Mouse (Mus musculus) lung, embryonic 14.5 days (tissue): ENCODE data around the gene Wnt16. TPM values are rescaled to one million over a fixed set of nuclear protein-coding genes. Genes with fewer than 3 reads are reported as not detected.
"Not testable (repeated sequence)": the region's sequence is repeated elsewhere in the genome, so short reads cannot be mapped to it uniquely, and the experiment has no call there.

ENCODE experiments used
- ATAC-seq: fragments of 200-750 bp; cut with Nextera tagmentation; 2 replicates; pipeline ENCODE4 v1.8.0; 2017; ENCODE audit warnings: mild to moderate bottlenecking, moderate TSS enrichment, moderate library complexity; ENCODE audit not compliant: insufficient read depth
- DNase-seq: peaks from one replicate; pipeline ENCODE4 v3.0.0-alpha.2; 2015
- H3K27ac ChIP-seq: fragments of 300-500 bp; sonication (generic); 2 replicates; pipeline ENCODE4 v1.5.1; 2014; ENCODE audit warnings: low read depth, mild to moderate bottlenecking, moderate library complexity
- H3K27me3 ChIP-seq: fragments of 300-500 bp; sonication (generic); 2 replicates; pipeline ENCODE4 v1.6.1; 2014; ENCODE audit warnings: low read length, control low read depth; ENCODE audit not compliant: insufficient read depth
- H3K36me3 ChIP-seq: fragments of 300-500 bp; sonication (generic); 2 replicates; pipeline ENCODE4 v1.6.1; 2014; ENCODE audit warnings: control low read depth; ENCODE audit not compliant: insufficient read depth
- H3K4me1 ChIP-seq: fragments of 300-500 bp; sonication (generic); 2 replicates; pipeline ENCODE4 v1.6.1; 2014; ENCODE audit warnings: antibody characterized with exemption, control low read depth; ENCODE audit not compliant: insufficient read depth
- H3K4me2 ChIP-seq: fragments of 300-500 bp; sonication (generic); 2 replicates; pipeline ENCODE4 v1.6.1; 2014; ENCODE audit warnings: mild to moderate bottlenecking
- H3K4me3 ChIP-seq: fragments of 300-500 bp; sonication (generic); 2 replicates; pipeline ENCODE4 v1.5.1; 2014; ENCODE audit warnings: low read depth, low read length
- H3K9ac ChIP-seq: fragments of 300-500 bp; sonication (generic); 2 replicates; pipeline ENCODE4 v1.6.1; 2014
- H3K9me3 ChIP-seq: fragments of 300-500 bp; sonication (generic); 2 replicates; pipeline ENCODE4 v1.6.1; 2016; ENCODE audit warnings: low read depth, low read length, control low read depth
- CTCF ChIP-seq: IDR thresholded peaks from 2 replicates; pipeline ENCODE4 v1.5.1; 2016; ENCODE audit warnings: antibody characterized with exemption, low read depth
- WGBS: fragments of 180-500 bp; shearing (Covaris S2); extraction: QIAGEN DNeasy Blood & Tissue Kit; methylation state at CpG from one replicate; pipeline ENCODE4 v1.1.7; 2014; 5-methylcytosine and 5-hydroxymethylcytosine counted together
- polyA plus RNA-seq: library from polyadenylated mRNA; unstranded; fragments of >200 nt; fragmentation: Nextera tagmentation; extraction: Ambion mirVana; gene quantifications from 2 replicates; pipeline ENCODE4 v1.2.1, GENCODE M21; 2014

Gene Wnt16
- 0.11 TPM in 1 of 2 replicates, not detected in the other for polyA plus RNA-seq

DNA sequence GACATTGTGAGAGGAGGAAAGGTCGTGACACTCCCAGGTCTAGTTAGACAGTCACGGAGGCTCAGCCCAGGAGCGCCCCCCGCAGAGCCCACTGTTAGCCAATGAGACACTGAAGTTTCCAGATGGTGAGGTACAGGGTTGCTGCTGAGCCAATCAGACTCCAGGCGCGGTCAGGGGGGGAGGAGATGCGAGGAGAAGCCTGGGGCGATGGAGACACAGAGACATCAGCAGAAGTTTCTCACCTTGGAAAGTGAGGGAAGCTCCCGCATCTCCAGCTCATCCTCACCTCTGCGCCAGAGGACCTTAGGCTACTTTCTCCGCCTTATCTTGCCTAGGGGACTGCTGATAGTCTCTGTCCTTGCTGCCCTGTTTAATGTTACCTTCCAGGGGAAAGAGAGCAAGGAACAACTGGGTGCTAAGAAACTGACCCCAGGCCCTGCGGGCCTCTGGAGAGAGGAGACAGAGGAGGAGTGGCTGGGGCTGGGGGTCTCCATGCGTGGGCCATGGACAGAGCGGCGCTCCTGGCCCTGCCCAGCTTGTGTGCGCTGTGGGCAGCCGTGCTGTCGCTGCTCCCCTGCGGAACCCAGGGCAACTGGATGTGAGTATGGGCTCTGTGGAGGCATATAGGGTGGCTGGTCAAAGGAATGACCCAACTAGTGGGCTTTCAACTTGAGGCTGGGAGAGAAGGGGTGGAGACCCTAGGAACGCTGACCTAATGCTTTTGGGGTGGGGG is at the start of gene Wnt16:
Wnt16 (plus strand) TSS at position 224 of the 733 bp plus-strand sequence.
- Histone ChIP-seq H3K4me3 (peak within 1 kb of the TSS; percentile 32), H3K9me3 (no peaks in the 10 kb centered on the region), H3K9ac (no peak within 1 kb of the TSS), H3K36me3 (no peaks in the 10 kb centered on the region), H3K27me3 (peaks cover 38% of the 10 kb centered on the region), H3K4me1 (peaks cover 14% of the 10 kb centered on the region), H3K27ac (no peak within 1 kb of the TSS), H3K4me2 (peak within 1 kb of the TSS; percentile 67)
- peak; percentile 25 for DNase-seq
- peak; percentile 69; the same call in 1 of the 2 replicates for ATAC-seq
- TF ChIP-seq CTCF = no peak
- 2% methylated on average over 20 of the region's 20 CpGs for WGBS

GRCm38 (mm10) chr6:22243321-22243720 is 44.7 kb upstream of the Wnt16 start:
- Histone ChIP-seq H3K4me3 (no peak overlapping the region), H3K27me3 (no peaks in the 10 kb centered on the region), H3K4me1 (no peaks in the 10 kb centered on the region), H3K9ac (no peak overlapping the region), H3K27ac (no peak overlapping the region), H3K9me3 (no peaks in the 10 kb centered on the region), H3K36me3 (peaks cover 4% of the 10 kb centered on the region; the same call in 1 of the 2 replicates), H3K4me2 (no peak overlapping the region)
- no peak for ATAC-seq
- no peak for TF ChIP-seq CTCF
- DNase-seq = no peak
- 77% methylated on average over 8 of the region's 8 CpGs for WGBS

GRCm38 (mm10) chr6:22246696-22247095 is 41.3 kb upstream of the Wnt16 start:
- Histone ChIP-seq H3K4me1 (no peaks in the 10 kb centered on the region), H3K27me3 (no peaks in the 10 kb centered on the region), H3K4me2 (no peak overlapping the region), H3K36me3 (no peaks in the 10 kb centered on the region), H3K4me3 (no peak overlapping the region), H3K27ac (no peak overlapping the region), H3K9me3 (no peaks in the 10 kb centered on the region), H3K9ac (no peak overlapping the region)
- 85% methylated on average over 2 of the region's 2 CpGs for WGBS
- ATAC-seq (no peak), DNase-seq (no peak)
- TF ChIP-seq CTCF = no peak

GRCm38 (mm10) chr6:22258784-22259183 is 29.2 kb upstream of the Wnt16 start:
- 77% methylated on average over 4 of the region's 4 CpGs for WGBS
- Histone ChIP-seq H3K9me3 (no peaks in the 10 kb centered on the region), H3K9ac (no peak overlapping the region), H3K4me1 (no peaks in the 10 kb centered on the region), H3K27me3 (no peaks in the 10 kb centered on the region), H3K36me3 (0 out of 2 replicates have a peak, but pooled peaks cover 6% of the 10 kb centered on the region), H3K27ac (no peak overlapping the region), H3K4me3 (no peak overlapping the region), H3K4me2 (no peak overlapping the region)
- no peak for TF ChIP-seq CTCF
- no peak for ATAC-seq
- DNase-seq = no peak

DNA sequence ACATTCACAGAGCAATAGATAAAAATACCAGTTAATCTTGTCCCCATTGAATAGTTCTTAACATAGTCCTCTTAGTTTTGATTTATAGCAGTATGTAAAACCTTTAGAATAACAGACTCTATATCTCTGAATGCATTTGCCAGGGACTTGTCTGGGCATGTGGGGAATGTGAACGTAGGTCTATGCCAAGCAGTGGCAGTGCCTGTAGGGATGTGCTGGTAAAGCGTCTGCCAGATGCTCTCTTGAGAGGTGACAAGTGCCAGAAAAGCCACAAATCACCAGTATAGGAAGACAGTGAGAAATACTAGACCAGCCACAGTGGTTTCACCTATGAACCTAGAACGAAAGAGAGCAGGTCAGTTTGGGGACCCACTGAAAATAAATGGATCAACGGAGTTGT is 25.5 kb upstream of the Wnt16 start:
- no peak overlapping the region for H3K4me3 ChIP-seq
- no peaks in the 10 kb centered on the region for H3K36me3 ChIP-seq
- H3K9ac ChIP-seq = no peak overlapping the region
- H3K9me3 ChIP-seq = no peaks in the 10 kb centered on the region
- no peak overlapping the region for H3K4me2 ChIP-seq
- DNase-seq = no peak
- ATAC-seq = no peak
- H3K27me3 ChIP-seq = no peaks in the 10 kb centered on the region
- no peak overlapping the region for H3K27ac ChIP-seq
- WGBS = 62% methylated on average over 4 of the region's 4 CpGs
- H3K4me1 ChIP-seq = no peaks in the 10 kb centered on the region
- no peak for TF ChIP-seq CTCF

DNA sequence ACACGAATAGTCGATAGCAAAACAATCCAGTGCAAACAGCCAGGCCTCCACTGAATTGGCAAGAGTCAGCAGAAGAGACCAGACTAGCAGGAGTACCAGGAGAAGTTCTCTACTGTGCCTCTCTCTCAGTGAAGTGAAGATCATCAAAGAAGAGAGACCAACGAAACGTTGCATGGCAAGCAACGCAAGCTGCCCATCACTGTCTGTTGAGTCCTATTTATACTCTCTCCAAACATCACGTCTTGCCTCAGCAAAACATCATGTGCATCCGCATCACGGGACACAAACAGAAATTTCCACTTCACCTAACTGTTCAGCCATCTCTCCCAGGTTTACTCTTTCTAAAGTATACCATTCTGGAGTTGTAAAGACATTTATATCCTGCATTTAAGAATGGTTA is 23.9 kb upstream of the Wnt16 start:
- 83% methylated on average over 8 of the region's 8 CpGs for WGBS
- H3K36me3 ChIP-seq, H3K27me3 ChIP-seq, H3K4me2 ChIP-seq, DNase-seq, H3K4me1 ChIP-seq, H3K9me3 ChIP-seq, ATAC-seq, H3K27ac ChIP-seq, H3K4me3 ChIP-seq, H3K9ac ChIP-seq: not testable (repeated sequence)

GRCm38 (mm10) chr6:22266018-22266417 is 22.0 kb upstream of the Wnt16 start:
- Histone ChIP-seq H3K27me3 (no peaks in the 10 kb centered on the region), H3K9me3 (no peaks in the 10 kb centered on the region), H3K4me2 (no peak overlapping the region), H3K4me1 (no peaks in the 10 kb centered on the region), H3K4me3 (no peak overlapping the region), H3K27ac (no peak overlapping the region), H3K9ac (no peak overlapping the region), H3K36me3 (no peaks in the 10 kb centered on the region)
- no peak for TF ChIP-seq CTCF
- WGBS = 76% methylated on average over 4 of the region's 4 CpGs
- ATAC-seq = no peak
- no peak for DNase-seq
